Mouse (Mus musculus) naive thymus-derived CD4-positive, alpha-beta T cell, adult 2 months (primary cell): ENCODE measurements around the gene Dusp16.
"Not testable (repeated sequence)": the region's sequence is repeated elsewhere in the genome, so short reads cannot be mapped to it uniquely, and the experiment has no call there.

Experiments used
- DNase-seq: peaks from one replicate; pipeline ENCODE4 v3.0.0-alpha.2; 2011; ENCODE audit warnings: low read depth

The Dusp16 gene

GRCm38 (mm10) chr6:134700451-134701210 is 91.8 kb downstream of the Dusp16 start:
- DNase-seq, result peak; percentile 78

- no peak for DNase-seq
These were observed 94.2 kb downstream of the Dusp16 start for GRCm38 (mm10) chr6:134698243-134698642.

- no peak for DNase-seq
These were observed 95.9 kb downstream of the Dusp16 start for GRCm38 (mm10) chr6:134696554-134696953.

- no peak for DNase-seq
These were observed 96.3 kb downstream of the Dusp16 start for GRCm38 (mm10) chr6:134696146-134696545.

GRCm38 (mm10) chr6:134695625-134696024 is 96.8 kb downstream of the Dusp16 start:
- no peak for DNase-seq

GRCm38 (mm10) chr6:134694988-134695387 is 97.4 kb downstream of the Dusp16 start:
- no peak for DNase-seq

GRCm38 (mm10) chr6:134694498-134694897 is 97.9 kb downstream of the Dusp16 start:
- DNase-seq, result no peak

GRCm38 (mm10) chr6:134685515-134685914 is 106.9 kb downstream of the Dusp16 start:
- no peak for DNase-seq

- no peak for DNase-seq
These were observed 107.4 kb downstream of the Dusp16 start for GRCm38 (mm10) chr6:134685040-134685439.

GRCm38 (mm10) chr6:134684354-134684915 is 108.0 kb downstream of the Dusp16 start:
- no peak for DNase-seq

- not testable (repeated sequence) for DNase-seq
These were observed 113.1 kb downstream of the Dusp16 start for GRCm38 (mm10) chr6:134679330-134679729.

- no peak for DNase-seq
These were observed 114.4 kb downstream of the Dusp16 start for GRCm38 (mm10) chr6:134678037-134678436.

GRCm38 (mm10) chr6:134677504-134677903 is 114.9 kb downstream of the Dusp16 start:
- DNase-seq, result no peak

GRCm38 (mm10) chr6:134673712-134674111 is 118.7 kb downstream of the Dusp16 start:
- DNase-seq, result not testable (repeated sequence)

- no peak for DNase-seq
These were observed 121.5 kb downstream of the Dusp16 start for GRCm38 (mm10) chr6:134670881-134671411.

- DNase-seq, result no peak
These were observed 123.1 kb downstream of the Dusp16 start for GRCm38 (mm10) chr6:134669179-134669865.

- DNase-seq, result no peak
These were observed 123.9 kb downstream of the Dusp16 start for GRCm38 (mm10) chr6:134668519-134668918.

GRCm38 (mm10) chr6:134665817-134666216 is 126.6 kb downstream of the Dusp16 start:
- DNase-seq, result no peak
